In the genomic region with DNA sequence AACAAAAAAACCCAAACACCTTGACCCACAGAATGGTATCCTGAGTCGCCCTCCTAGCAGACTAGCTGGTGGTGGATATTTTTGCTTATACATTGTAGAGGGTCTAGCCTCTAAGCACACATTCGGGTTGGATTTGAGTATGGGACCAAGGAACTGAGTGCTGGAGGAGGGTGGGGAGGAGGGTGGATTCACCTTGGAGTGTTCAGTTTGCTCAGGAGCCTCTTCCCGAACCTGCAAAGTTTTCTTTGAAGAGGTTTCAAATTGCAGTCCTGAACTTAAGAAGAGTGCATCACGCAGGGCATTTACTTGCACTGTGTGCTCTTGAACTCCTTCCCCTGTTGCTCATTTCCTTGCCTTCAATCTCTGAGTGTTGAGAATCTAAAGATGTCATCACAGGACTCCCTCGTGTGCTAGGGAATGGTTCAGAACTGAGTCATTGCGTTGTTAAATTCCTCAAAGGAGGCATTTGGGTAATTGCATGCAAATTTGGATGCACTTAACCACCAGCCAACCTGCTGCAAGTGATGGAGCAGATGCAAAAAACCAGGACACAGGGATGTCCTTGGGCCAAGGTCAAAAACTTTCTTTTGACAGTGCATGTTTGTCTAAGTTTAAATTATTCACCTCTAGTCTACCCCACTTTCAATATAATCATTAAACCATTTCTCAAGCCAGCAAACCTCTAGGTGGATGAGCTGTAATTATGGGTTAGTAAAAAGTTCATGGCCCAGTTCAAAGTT, we compare ENCODE assay signal across 8 mouse cellular contexts. TPM values are rescaled to one million over a fixed set of nuclear protein-coding genes. Genes with fewer than 3 reads are reported as not detected.
DNase-seq lines count a peak whose midpoint lies in the region; ATAC-seq and TF ChIP-seq lines count a peak whose summit lies in the region.

No protein-coding gene starts in this region.

- peak overlapping the region; percentile 44 for H3ac ChIP-seq in myocyte (ENCODE audit: control insufficient read depth, insufficient read length)

- no peak for ATAC-seq in lung, embryonic 15.5 days (ENCODE audit: borderline replicate concordance, extremely low read depth, low FRiP score, low TSS enrichment)
- ATAC-seq in embryonic facial prominence, embryonic 12.5 days (ENCODE audit: insufficient number of reproducible peaks, insufficient read depth, low FRiP score, low TSS enrichment), result no peak

- H3K27ac ChIP-seq in lung, embryonic 15.5 days, result peak overlapping the region; percentile 97
- peak overlapping the region; percentile 96 for H3K27ac ChIP-seq in embryonic facial prominence, embryonic 12.5 days

- 5% methylated on average over 6 of the region's 6 CpGs for WGBS in lung, embryonic 15.5 days
- 7% methylated on average over 6 of the region's 6 CpGs for WGBS in embryonic facial prominence, embryonic 12.5 days

- H3K4me3 ChIP-seq in lung, embryonic 15.5 days, result peak overlapping the region; percentile 77
- peak overlapping the region; percentile 76 for H3K4me3 ChIP-seq in embryonic facial prominence, embryonic 12.5 days
- peak overlapping the region; percentile 45 for H3K4me3 ChIP-seq in myocyte

- no peaks in the 10 kb centered on the region for H3K36me3 ChIP-seq in lung, embryonic 15.5 days
- no peaks in the 10 kb centered on the region for H3K36me3 ChIP-seq in embryonic facial prominence, embryonic 12.5 days
- H3K36me3 ChIP-seq in myocyte (ENCODE audit: control insufficient read depth, insufficient read depth), result no peaks in the 10 kb centered on the region

- H3K9me3 ChIP-seq in lung, embryonic 15.5 days, result no peaks in the 10 kb centered on the region
- H3K9me3 ChIP-seq in embryonic facial prominence, embryonic 12.5 days, result no peaks in the 10 kb centered on the region

- TF ChIP-seq POLR2A in myocyte (IDR thresholded peaks at IDR 0.05; ENCODE audit: insufficient read length, low read depth), result no peak

- peaks cover 21% of the 10 kb centered on the region for H3K4me1 ChIP-seq in lung, embryonic 15.5 days
- peaks cover 9% of the 10 kb centered on the region; the same call in 1 of the 2 replicates for H3K4me1 ChIP-seq in embryonic facial prominence, embryonic 12.5 days

- no peak for DNase-seq in lung, postnatal 4 days
- peak; percentile 48 to 81 for DNase-seq in kidney, adult 8-10 months
- no peak for DNase-seq in cerebellum, postnatal 4 days (ENCODE audit: low spot score in 2 of 2)
- no peak for DNase-seq in cerebellum, adult 9-11 months
- DNase-seq in layer of hippocampus, postnatal 25 days (ENCODE audit: extremely low spot score in 1 of 2, low spot score in 1 of 2), result no peak

- H3K79me2 ChIP-seq in myocyte (ENCODE audit: control insufficient read depth, insufficient read depth), result peaks cover 9% of the 10 kb centered on the region

- peak overlapping the region; percentile 71 for H3K4me2 ChIP-seq in lung, embryonic 15.5 days
- H3K4me2 ChIP-seq in embryonic facial prominence, embryonic 12.5 days (replicated peaks), result peak overlapping the region; percentile 57
- H3K4me2 ChIP-seq in myocyte (ENCODE audit: low read depth), result peak overlapping the region; percentile 99

- no peaks in the 10 kb centered on the region for H3K27me3 ChIP-seq in lung, embryonic 15.5 days
- no peaks in the 10 kb centered on the region for H3K27me3 ChIP-seq in embryonic facial prominence, embryonic 12.5 days
- no peaks in the 10 kb centered on the region for H3K27me3 ChIP-seq in myocyte (ENCODE audit: control insufficient read depth, insufficient read depth, insufficient read length)

- H3K9ac ChIP-seq in lung, embryonic 15.5 days, result peak overlapping the region; percentile 78
- H3K9ac ChIP-seq in embryonic facial prominence, embryonic 12.5 days, result peak overlapping the region; percentile 77

TF ChIP-seq in myocyte, 11 proteins besides CTCF, POLR2A, EP300 and RAD21:
- TF ChIP-seq POLR2AphosphoS2 (IDR thresholded peaks at IDR 0.05; ENCODE audit: insufficient read length, low read depth) (no peak), USF1 (IDR thresholded peaks at IDR 0.05; ENCODE audit: low read depth) (no peak), CEBPB (IDR thresholded peaks at IDR 0.05; ENCODE audit: insufficient read depth, poor library complexity, severe bottlenecking) (no peak), REST (IDR thresholded peaks at IDR 0.05; ENCODE audit: insufficient read depth, insufficient read length) (no peak), MAX (IDR thresholded peaks at IDR 0.05; ENCODE audit: low read depth) (no peak), SRF (IDR thresholded peaks at IDR 0.05; ENCODE audit: control insufficient read depth, insufficient read length, low read depth) (no peak)

RNA-seq across cellular contexts. Expression of a gene that starts 1.7 kb away (rescaled TPM):
- 232 and 243 TPM in 2 replicates for polyA plus RNA-seq in lung, embryonic 15.5 days (2015; fragmentation: Nextera tagmentation; extraction: Ambion mirVana)
- 198 and 215 TPM in 2 replicates for polyA plus RNA-seq in embryonic facial prominence, embryonic 12.5 days (2016; fragmentation: Nextera tagmentation; extraction: Ambion mirVana)
- polyA plus RNA-seq in myocyte (2012; fragmentation: generic; extraction: Trizol), result 40.4 TPM
- total RNA-seq in layer of hippocampus, postnatal 25 days (2021), result 100 to 1,000 TPM; 339 to 348 TPM

RNA-seq across cellular contexts. Expression of a gene that starts 32.3 kb away (rescaled TPM):
- 27.3 and 27.9 TPM in 2 replicates for polyA plus RNA-seq in lung, embryonic 15.5 days (2015; fragmentation: Nextera tagmentation; extraction: Ambion mirVana)
- 36.8 and 44.2 TPM in 2 replicates for polyA plus RNA-seq in embryonic facial prominence, embryonic 12.5 days (2016; fragmentation: Nextera tagmentation; extraction: Ambion mirVana)
- polyA plus RNA-seq in myocyte (2012; fragmentation: generic; extraction: Trizol), result 5.9 TPM
- 10 to 100 TPM; 41.1 to 45.1 TPM for total RNA-seq in layer of hippocampus, postnatal 25 days (2021)

RNA-seq across cellular contexts. Expression of a gene that starts 48.5 kb away (rescaled TPM):
- 13.2 and 13.6 TPM in 2 replicates for polyA plus RNA-seq in lung, embryonic 15.5 days (2015; fragmentation: Nextera tagmentation; extraction: Ambion mirVana)
- 8.8 and 9.5 TPM in 2 replicates for polyA plus RNA-seq in embryonic facial prominence, embryonic 12.5 days (2016; fragmentation: Nextera tagmentation; extraction: Ambion mirVana)
- polyA plus RNA-seq in myocyte (2012; fragmentation: generic; extraction: Trizol), result 14.4 TPM
- total RNA-seq in layer of hippocampus, postnatal 25 days (2021), result 1 to 10 TPM; 6.7 to 8.9 TPM

Comparison
In these comparisons a context has a peak if more than half of its experiments do, and no peak if none do; other contexts are left out.
1. DNase-seq: peak in kidney, adult 8-10 months (2 of 2); none in lung, postnatal 4 days (0 of 2), cerebellum, postnatal 4 days (0 of 2), cerebellum, adult 9-11 months (single experiment) and layer of hippocampus, postnatal 25 days (0 of 2).
2. Peak in every context shown above with its lines, with median percentiles within 50 percentile points of each other: H3K4me2 ChIP-seq and H3K4me3 ChIP-seq.